Mouse (Mus musculus) embryonic facial prominence, embryonic 12.5 days (tissue): ENCODE measurements around the gene D10Jhu81e. TPM values are rescaled to one million over a fixed set of nuclear protein-coding genes. Genes with fewer than 3 reads are reported as not detected.

Experiments used
- ATAC-seq: fragments of 200-750 bp; cut with Nextera tagmentation; 2 replicates; pipeline ENCODE4 v1.8.0; 2017; ENCODE audit not compliant: insufficient number of reproducible peaks, insufficient read depth, low FRiP score, low TSS enrichment
- H3K27ac ChIP-seq: fragments of 300-500 bp; sonication (generic); 2 replicates; pipeline ENCODE4 v1.5.1; 2016; ENCODE audit warnings: mild to moderate bottlenecking
- H3K27me3 ChIP-seq: fragments of 300-500 bp; sonication (generic); 2 replicates; pipeline ENCODE4 v1.6.1; 2016; ENCODE audit warnings: mild to moderate bottlenecking, moderate library complexity
- H3K36me3 ChIP-seq: fragments of 300-500 bp; sonication (generic); 2 replicates; pipeline ENCODE4 v1.6.1; 2016; ENCODE audit warnings: mild to moderate bottlenecking
- H3K4me1 ChIP-seq: fragments of 300-500 bp; sonication (generic); 2 replicates; pipeline ENCODE4 v1.6.1; 2016
- H3K4me2 ChIP-seq: fragments of 300-500 bp; sonication (generic); replicated peaks from 2 replicates; pipeline ENCODE4 v1.6.1; 2016; ENCODE audit warnings: mild to moderate bottlenecking, moderate library complexity
- H3K4me3 ChIP-seq: fragments of 300-500 bp; sonication (generic); 2 replicates; pipeline ENCODE4 v1.5.1; 2016; ENCODE audit warnings: mild to moderate bottlenecking
- H3K9ac ChIP-seq: fragments of 300-500 bp; sonication (generic); 2 replicates; pipeline ENCODE4 v1.6.1; 2016; ENCODE audit warnings: mild to moderate bottlenecking, moderate library complexity
- H3K9me3 ChIP-seq: fragments of 300-500 bp; sonication (generic); 2 replicates; pipeline ENCODE4 v1.6.1; 2016; ENCODE audit warnings: mild to moderate bottlenecking, moderate library complexity
- WGBS: fragments of 180-500 bp; shearing (Covaris S2); methylation state at CpG from one replicate; pipeline ENCODE4 v1.1.7; 2016; 5-methylcytosine and 5-hydroxymethylcytosine counted together
- polyA plus RNA-seq: library from polyadenylated mRNA; unstranded; fragments of >200 nt; fragmentation: Nextera tagmentation; extraction: Ambion mirVana; gene quantifications from 2 replicates; pipeline ENCODE4 v1.2.1, GENCODE M21; 2016

D10Jhu81e gene
- polyA plus RNA-seq, 1 experiment from 2014 or later, result 30.3 TPM

DNA sequence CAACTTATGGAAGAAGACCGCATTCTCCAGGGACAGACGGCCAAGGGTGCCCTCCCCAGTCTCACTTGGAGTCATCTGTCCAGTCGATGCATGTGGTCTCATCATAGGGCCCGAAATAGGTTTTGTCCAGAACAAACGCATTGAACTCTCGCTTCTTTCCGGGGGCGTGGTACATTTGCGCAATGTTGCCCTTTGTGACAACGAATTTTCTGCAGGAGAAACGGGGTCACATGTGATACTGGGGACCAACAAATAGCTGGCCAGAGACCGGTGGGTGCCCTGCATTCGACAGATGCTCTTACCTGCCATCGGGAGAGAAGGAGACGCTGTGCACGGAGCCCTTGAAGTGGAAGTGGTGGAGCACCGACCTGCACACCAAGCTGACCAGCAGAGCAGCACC is 12.7 kb upstream of the D10Jhu81e start:
- 94% methylated on average over 17 of the region's 17 CpGs for WGBS
- Histone ChIP-seq H3K4me1 (peaks cover 8% of the 10 kb centered on the region), H3K4me3 (no peak overlapping the region), H3K27ac (no peak overlapping the region), H3K9ac (no peak overlapping the region), H3K36me3 (peaks cover 62% of the 10 kb centered on the region), H3K9me3 (no peaks in the 10 kb centered on the region), H3K4me2 (no peak overlapping the region), H3K27me3 (no peaks in the 10 kb centered on the region)
- no peak for ATAC-seq

DNA sequence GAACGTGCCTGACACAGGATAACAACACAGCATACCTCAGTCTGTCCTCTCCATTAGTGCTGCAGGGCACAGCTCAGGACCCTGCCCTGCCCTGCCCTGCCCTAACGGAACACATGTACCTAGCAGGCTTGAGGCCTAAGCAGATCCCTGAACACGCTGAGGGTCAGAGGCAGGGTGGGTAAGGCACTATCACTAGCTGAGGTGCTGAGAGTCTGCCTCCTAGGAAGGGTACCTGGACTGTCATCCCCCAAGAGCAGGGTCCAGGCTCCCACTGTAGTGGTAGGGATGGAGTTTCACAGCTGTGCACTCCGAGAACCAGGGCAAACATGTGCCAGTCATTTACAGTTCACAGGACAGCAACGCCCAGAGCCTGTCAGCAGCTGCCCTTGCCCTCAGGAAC is 4.9 kb upstream of the D10Jhu81e start:
- Histone ChIP-seq H3K36me3 (peaks cover 88% of the 10 kb centered on the region), H3K4me2 (no peak overlapping the region), H3K9me3 (no peaks in the 10 kb centered on the region), H3K27ac (no peak overlapping the region), H3K4me1 (0 out of 2 replicates have a peak, but pooled peaks cover 5% of the 10 kb centered on the region), H3K27me3 (no peaks in the 10 kb centered on the region), H3K9ac (no peak overlapping the region), H3K4me3 (no peak overlapping the region)
- no peak for ATAC-seq
- WGBS, result 85% methylated on average over 5 of the region's 5 CpGs

DNA sequence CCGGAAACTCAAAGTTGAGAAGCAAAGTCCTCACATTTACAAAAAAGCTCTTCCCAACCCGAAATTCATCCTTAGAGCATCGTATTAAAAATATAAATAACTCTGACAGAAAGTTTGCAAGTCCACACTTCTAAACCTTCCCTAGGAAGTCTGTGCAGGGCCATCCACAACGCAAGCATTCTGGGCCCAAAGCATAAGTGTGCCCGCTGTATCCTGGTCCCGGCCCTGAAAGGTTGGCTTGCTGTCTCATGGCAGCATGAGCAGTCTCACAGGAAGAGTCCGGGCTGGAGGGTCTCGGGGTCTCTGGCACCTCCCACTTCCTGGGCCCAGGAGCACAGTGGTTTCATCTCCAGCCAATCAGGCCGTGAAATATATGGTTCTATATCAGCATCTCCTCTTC is 2.0 kb upstream of the D10Jhu81e start:
- Histone ChIP-seq H3K4me1 (peaks cover 15% of the 10 kb centered on the region), H3K9me3 (no peaks in the 10 kb centered on the region), H3K4me3 (no peak overlapping the region), H3K27me3 (no peaks in the 10 kb centered on the region), H3K27ac (no peak overlapping the region), H3K36me3 (peaks cover 70% of the 10 kb centered on the region), H3K9ac (no peak overlapping the region; the same call in 1 of the 2 replicates), H3K4me2 (no peak overlapping the region)
- ATAC-seq, result no peak
- WGBS, result 89% methylated on average over 9 of the region's 9 CpGs

DNA sequence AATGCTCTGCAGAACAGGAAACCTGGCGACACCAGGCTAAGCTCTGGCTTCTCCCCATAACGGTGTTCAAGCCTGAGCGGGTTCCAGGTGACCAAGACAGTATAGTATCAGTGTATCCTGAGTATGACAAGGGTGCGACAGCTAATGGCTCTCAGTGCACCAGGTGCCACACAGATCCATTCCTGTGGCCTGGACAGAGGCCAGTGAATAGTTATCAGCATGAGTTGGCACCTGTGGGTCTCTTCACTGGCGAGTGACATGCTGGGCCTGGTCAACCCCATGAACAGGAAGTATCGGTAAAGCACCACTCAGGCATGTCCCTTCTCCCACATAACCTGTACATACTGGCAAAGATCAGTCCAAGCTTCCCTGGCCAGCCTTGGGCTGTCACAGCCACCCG is 1.5 kb upstream of the D10Jhu81e start:
- Histone ChIP-seq H3K4me1 (peaks cover 15% of the 10 kb centered on the region), H3K9me3 (no peaks in the 10 kb centered on the region), H3K4me2 (no peak overlapping the region), H3K36me3 (peaks cover 70% of the 10 kb centered on the region), H3K27me3 (no peaks in the 10 kb centered on the region), H3K27ac (no peak overlapping the region), H3K9ac (no peak overlapping the region), H3K4me3 (no peak overlapping the region)
- no peak for ATAC-seq
- WGBS, result 92% methylated on average over 7 of the region's 7 CpGs

DNA sequence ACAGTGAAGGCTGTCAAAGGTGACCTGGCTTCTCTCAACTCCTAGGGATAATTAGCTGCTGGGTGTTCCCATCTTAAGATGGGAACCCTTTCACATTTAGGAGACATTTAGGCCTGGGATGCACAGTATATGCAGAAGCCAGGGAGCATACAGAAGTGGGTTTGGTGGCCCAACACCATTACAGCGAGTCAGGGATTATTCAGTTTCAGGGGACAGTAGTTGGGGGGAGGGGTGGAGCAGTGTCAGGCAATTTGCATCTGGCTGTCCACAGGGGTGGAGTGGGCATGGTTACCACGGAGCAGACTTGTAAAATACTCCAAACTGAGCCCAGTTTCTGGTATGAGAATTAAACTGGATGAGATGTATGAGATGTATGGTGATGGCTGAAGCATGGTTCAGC is 863 bp upstream of the D10Jhu81e start:
- Histone ChIP-seq H3K9ac (no peak overlapping the region), H3K36me3 (peaks cover 70% of the 10 kb centered on the region), H3K9me3 (no peaks in the 10 kb centered on the region), H3K27ac (no peak overlapping the region), H3K4me2 (peak overlapping the region; percentile 66), H3K4me3 (no peak overlapping the region), H3K4me1 (peaks cover 15% of the 10 kb centered on the region), H3K27me3 (no peaks in the 10 kb centered on the region)
- ATAC-seq, result no peak
- WGBS, result 62% methylated on average over 2 of the region's 2 CpGs

DNA sequence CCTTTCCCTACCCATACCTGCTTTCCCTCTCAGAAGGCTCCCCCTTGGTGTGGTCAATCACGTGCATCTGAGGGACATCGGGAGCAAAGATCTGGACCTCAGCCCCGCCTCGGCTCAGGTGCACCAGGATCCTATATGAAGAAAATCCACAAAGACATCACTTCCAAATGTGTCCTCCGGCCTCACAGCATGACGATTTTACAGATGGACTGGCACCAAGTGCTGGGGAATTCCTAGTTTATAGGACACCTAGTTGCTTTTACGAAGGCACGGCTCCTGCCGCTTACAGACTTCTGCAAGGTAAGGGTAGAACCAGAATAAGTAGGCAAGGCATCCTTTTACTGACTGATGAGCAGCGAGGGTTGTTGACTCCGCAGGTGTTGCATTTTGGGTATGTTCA is 790 bp downstream of the D10Jhu81e start:
- Histone ChIP-seq H3K9me3 (no peaks in the 10 kb centered on the region), H3K27ac (no peak overlapping the region), H3K4me1 (peaks cover 15% of the 10 kb centered on the region), H3K36me3 (peaks cover 67% of the 10 kb centered on the region), H3K4me3 (peak overlapping the region; percentile 61), H3K4me2 (peak overlapping the region; percentile 66), H3K27me3 (no peaks in the 10 kb centered on the region), H3K9ac (peak overlapping the region; percentile 74)
- ATAC-seq, result no peak
- WGBS, result 88% methylated on average over 11 of the region's 11 CpGs

DNA sequence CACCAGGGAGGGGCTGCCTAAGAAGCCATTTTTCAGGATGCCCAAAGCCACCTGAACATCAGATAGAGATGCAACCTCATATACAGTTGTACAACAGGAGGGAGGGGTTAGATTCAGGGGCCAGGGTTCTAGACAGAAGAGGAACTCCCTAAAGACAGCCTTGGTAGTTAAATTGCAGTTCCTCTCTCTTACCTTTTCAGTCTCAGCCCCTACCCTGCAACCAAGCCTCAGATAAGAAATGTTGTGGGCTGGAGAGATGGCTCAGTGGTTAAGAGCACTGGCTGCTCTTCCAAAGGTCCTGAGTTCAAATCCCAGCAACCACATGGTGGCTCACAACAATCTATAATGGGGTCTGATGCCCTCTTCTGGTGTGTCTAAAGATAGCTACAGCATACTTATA is 1.8 kb downstream of the D10Jhu81e start:
- no peak for ATAC-seq
- Histone ChIP-seq H3K9me3 (no peaks in the 10 kb centered on the region), H3K4me2 (no peak overlapping the region), H3K36me3 (peaks cover 66% of the 10 kb centered on the region), H3K4me3 (no peak overlapping the region), H3K27me3 (no peaks in the 10 kb centered on the region), H3K4me1 (peaks cover 15% of the 10 kb centered on the region), H3K9ac (no peak overlapping the region), H3K27ac (no peak overlapping the region)

DNA sequence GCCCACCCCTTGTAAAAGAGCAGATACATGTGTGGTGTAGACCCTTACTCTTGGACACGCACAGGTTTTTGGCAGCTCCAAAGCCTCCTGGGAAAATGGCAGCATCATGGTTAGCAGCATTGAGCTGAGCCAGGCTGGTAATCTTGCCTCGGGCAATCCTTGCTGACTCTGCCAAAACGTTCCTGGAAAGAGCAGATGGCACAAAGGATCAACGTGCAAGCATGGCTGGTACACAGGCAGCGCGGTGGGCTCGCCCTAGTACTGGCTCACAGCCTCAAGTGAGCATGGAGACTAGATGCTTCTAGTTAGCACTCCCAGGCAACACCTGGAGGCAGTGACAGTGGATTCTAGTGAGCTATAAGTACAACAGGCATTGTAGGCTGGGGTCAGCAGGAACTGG is 2.2 kb downstream of the D10Jhu81e start:
- Histone ChIP-seq H3K9me3 (no peaks in the 10 kb centered on the region), H3K4me3 (no peak overlapping the region), H3K4me1 (peaks cover 15% of the 10 kb centered on the region), H3K27me3 (no peaks in the 10 kb centered on the region), H3K4me2 (no peak overlapping the region), H3K27ac (no peak overlapping the region), H3K36me3 (peaks cover 66% of the 10 kb centered on the region), H3K9ac (no peak overlapping the region)
- no peak for ATAC-seq
- 85% methylated on average over 7 of the region's 7 CpGs for WGBS

DNA sequence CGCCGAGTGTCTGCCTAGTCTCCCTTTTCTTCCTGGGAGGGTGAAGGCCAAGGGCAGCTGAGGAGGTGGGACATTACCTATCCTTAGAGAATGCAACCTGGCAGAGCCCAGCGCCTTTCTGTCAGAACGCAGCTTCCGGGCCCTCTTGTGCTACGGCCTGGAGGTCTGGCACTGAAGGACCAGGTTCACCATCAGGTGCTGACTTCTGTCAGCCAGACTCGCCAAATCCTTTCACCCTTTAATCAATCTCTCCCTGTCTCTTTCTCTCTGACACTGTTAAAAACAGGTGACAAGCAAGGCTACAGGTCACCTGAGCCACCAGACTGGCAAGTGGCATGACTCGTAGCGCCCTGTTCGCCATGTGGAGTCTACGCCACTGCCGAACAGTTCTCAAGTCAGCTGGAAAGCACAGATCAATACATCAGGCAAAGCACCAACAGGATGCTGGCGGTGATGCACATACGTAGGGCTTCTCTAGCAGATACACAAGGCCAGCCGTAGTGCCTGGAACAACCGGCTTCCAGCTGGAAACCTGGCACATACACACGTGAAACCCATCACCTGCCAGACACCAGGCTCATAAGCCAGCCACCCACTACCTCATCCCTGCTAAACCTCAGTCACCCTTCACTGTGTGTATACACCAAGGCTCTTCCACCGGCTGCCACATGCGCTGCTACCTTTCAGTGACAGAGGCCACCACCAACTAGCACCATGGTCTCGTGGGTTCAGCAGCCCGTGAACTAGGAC is 4.2 kb downstream of the D10Jhu81e start:
- Histone ChIP-seq H3K27me3 (no peaks in the 10 kb centered on the region), H3K9me3 (no peaks in the 10 kb centered on the region), H3K36me3 (peaks cover 65% of the 10 kb centered on the region), H3K4me3 (no peak overlapping the region), H3K9ac (no peak overlapping the region), H3K4me1 (peaks cover 15% of the 10 kb centered on the region), H3K27ac (no peak overlapping the region), H3K4me2 (no peak overlapping the region)
- no peak for ATAC-seq
- 91% methylated on average over 21 of the region's 21 CpGs for WGBS

DNA sequence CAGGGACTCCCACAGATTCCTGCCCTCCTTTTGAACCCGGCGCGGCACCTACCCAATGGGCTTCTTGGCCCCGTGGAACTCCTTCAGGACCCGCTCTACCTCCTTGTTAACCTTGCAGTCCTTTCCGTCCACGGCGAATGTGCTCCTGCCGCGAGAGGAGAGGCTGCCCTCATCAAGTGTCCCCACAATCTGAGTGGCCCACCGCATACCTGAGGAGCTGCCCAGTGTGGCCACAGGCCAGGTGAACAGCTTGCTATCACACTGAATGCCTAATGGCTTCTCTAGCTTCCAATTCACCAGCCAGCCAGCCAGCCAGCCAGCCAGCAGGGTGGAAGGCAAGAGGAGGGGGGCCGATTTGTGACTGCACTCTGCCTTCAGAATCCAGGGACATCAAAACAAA is 4.8 kb downstream of the D10Jhu81e start:
- WGBS, result 95% methylated on average over 12 of the region's 12 CpGs
- no peak overlapping the region for H3K9ac ChIP-seq
- ATAC-seq, result no peak
- peaks cover 12% of the 10 kb centered on the region for H3K4me1 ChIP-seq
- no peaks in the 10 kb centered on the region for H3K27me3 ChIP-seq
- H3K4me3 ChIP-seq, result no peak overlapping the region
- H3K36me3 ChIP-seq, result peaks cover 67% of the 10 kb centered on the region
- no peak overlapping the region for H3K27ac ChIP-seq
- H3K9me3 ChIP-seq, result no peaks in the 10 kb centered on the region
- H3K4me2 ChIP-seq, result no peak overlapping the region

DNA sequence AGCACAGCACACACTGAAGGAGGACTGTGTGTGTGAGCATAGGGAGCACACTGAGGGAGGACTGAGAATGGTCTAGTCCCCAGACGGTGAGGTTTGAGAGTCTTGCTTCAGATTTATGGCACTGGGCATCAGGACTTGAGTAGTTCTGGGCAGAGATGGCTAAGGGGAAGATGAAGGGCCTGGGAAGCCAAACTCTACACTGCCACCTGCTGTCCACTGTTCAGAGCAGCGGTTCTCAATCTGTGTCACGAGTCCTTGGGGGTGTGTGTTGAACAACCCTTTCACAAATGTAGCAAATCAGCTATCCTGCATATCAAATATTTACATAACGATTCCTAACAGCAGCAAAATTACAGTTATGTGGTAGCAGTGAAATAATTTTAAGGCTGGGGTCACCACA is 5.7 kb downstream of the D10Jhu81e start:
- no peak for ATAC-seq
- WGBS, result 28% methylated on average over 4 of the region's 4 CpGs
- Histone ChIP-seq H3K27me3 (no peaks in the 10 kb centered on the region), H3K9ac (no peak overlapping the region), H3K27ac (no peak overlapping the region), H3K4me1 (peaks cover 13% of the 10 kb centered on the region), H3K36me3 (peaks cover 67% of the 10 kb centered on the region), H3K4me2 (no peak overlapping the region), H3K9me3 (no peaks in the 10 kb centered on the region), H3K4me3 (no peak overlapping the region)

DNA sequence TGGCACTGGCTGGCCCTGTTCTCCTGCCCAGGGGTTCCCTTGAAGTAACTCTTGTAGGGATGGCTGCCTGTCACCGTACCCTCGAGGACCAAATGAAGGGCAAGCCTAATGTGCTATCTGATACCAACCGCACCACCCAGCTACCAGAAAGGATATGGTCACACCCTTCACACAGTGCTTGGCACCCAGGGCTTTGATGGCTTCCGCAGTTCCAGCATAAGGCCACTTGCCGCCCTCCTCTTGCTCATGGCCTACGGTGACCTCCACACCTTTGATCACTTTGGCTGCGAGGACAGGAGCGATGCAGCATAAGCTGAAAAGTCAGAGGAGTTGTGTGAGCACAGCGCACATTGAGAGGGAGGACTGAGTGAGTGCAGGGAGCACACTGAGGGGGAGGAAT is 6.3 kb downstream of the D10Jhu81e start:
- no peak for ATAC-seq
- Histone ChIP-seq H3K36me3 (peaks cover 67% of the 10 kb centered on the region), H3K4me3 (no peak overlapping the region), H3K4me1 (peaks cover 6% of the 10 kb centered on the region), H3K4me2 (no peak overlapping the region), H3K27ac (no peak overlapping the region), H3K27me3 (no peaks in the 10 kb centered on the region), H3K9me3 (no peaks in the 10 kb centered on the region), H3K9ac (no peak overlapping the region)
- WGBS, result 91% methylated on average over 9 of the region's 9 CpGs
